Mouse (Mus musculus): ENCODE results near the gene Scrg1. TPM values are rescaled to one million over a fixed set of nuclear protein-coding genes. Genes with fewer than 3 reads are reported as not detected.
"Not testable (repeated sequence)": the region's sequence is repeated elsewhere in the genome, so short reads cannot be mapped to it uniquely, and the experiment has no call there.

Scrg1 gene
- 2.5 TPM in 1 of 2 replicates, not detected in the other for total RNA-seq (2015; ENCODE audit: low replicate concordance)
- 2.2 and 4.2 TPM in 2 replicates for total RNA-seq (2017; ENCODE audit: low replicate concordance)

DNA sequence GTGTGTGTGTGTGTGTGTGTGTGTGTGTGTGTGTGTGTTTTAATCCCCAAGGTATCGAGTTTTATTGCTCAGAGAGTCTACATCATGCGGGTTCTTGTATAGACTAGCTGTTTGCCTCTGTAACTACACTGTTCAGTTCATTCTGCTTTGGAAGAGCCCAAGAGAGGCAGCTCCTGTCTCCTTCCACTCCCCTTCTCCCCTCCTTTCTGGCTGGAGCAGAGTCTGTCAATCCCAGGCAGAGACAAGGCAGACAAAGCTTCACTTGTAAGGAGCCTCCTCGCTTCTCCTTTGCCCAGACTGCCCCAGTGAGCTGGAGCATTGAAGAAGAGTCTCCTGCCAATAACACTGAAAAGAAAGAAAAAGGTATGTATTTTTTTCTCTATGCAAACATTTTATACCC, at the start of gene Scrg1:
Scrg1 (plus strand) TSS at position 159 of the 400 bp plus-strand sequence.
- ATAC-seq (replicated peaks; ENCODE audit: low FRiP score, poor library complexity, severe bottlenecking): no peak

DNA sequence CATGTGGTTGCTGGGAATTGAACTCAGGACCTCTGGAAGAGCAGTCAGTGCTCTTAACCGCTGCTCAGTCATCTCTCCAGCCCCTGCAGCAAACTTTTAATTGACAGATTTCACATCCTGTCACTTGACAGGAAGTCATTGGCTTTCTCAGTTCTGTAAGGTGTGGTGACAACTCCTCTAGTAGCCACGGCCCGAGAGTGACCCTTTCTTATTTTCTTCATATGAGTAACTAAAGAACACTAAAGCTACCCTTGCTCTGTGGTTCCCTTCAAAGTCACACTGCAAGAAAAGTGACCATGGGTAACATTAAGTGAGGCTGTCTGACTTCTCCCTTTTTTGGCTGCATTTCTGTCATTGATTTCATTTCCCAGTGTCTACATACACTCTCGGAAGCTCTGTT, 49.4 kb upstream of the Scrg1 start:
- ATAC-seq (replicated peaks; ENCODE audit: low FRiP score, poor library complexity, severe bottlenecking): no peak

DNA sequence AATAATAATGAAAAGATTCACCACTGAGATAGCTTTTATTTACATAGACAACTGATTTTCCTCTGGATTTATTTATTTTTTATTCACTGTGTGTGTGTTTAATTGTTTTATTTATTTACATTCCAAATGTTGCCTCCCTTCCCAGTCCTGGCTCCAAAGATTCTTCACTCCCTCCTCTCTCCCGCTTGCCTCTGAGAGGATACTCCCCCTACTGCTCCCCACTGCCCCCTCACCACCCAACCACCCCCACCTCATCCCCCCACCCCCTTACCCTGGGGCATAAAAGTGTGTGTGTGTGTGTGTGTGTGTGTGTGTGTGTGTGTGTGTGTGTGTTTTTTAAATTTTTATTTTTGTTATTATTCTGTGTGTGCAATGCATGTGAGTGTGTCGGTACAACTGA, 46.4 kb upstream of the Scrg1 start:
- no peak for ATAC-seq (replicated peaks; ENCODE audit: low FRiP score, poor library complexity, severe bottlenecking)

DNA sequence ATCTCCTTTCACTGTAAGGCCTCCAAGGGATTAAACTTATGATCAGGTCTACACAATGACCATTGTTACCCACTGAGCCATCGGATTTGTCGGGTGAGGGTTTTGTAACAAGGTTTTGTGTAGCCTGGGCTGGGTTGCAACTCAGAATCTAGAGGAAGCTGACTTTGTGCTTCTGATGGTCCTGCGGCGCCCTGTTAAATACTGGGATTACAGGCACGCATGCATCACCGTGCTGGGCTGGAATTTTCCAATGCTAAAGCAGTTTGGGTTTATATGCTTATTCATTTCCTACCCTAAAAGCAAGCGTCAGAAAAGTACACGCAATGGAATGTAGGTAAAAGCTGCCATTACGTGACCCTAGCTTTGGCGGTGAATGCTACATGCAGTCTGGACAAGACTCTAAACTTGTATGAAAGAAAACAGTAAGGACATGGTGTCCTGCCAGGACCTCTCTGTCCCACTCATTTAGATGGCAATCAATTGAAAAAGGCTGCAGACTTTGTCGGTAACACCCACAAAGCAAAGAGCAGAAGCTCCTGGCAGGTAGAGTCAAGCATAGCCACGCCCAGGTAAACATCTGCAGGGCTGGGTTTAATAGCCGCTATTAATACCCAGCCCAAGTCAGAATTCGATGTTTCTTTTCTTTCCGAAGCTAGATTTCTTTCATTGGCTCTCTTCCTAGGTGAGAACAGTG, 45.8 kb upstream of the Scrg1 start:
- no peak for ATAC-seq (replicated peaks; ENCODE audit: low FRiP score, poor library complexity, severe bottlenecking)

DNA sequence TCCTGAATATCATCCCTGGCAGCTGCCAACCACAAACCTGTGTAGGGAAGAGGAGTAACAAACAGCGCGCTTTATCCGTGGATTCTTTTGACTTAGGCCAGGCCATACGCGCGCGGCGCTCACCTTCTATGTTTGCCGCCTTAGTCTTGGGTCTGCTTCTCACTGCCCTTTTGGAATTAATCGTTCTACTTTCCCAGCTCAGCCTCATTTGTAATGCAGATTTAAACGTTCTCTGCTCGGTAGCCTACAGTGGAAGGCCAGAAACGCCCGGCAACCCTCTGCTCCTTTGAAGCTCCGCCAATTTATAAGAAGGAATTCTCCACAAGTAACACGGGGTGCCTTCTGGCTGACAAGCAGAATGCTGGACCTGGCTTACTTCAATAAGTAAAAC, 45.3 kb upstream of the Scrg1 start:
- no peak for ATAC-seq (replicated peaks; ENCODE audit: low FRiP score, poor library complexity, severe bottlenecking)

DNA sequence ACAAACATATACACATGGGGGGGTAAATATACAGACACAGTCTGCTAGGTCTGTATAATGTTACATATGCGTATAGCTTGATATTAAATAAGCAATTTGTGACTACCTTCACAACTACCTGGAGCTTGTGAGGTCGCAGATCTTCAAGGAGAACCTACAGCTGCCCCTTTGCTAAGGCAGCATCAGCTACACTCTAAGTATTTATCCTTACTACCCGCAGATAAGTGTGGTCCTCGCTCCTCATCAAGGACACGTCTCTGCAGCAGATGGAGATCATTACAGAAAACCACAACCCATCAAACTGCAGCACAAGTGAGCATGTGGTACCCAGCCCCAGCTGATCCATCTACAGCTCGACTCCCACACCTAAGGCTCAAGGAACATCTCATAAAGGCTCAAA, 44.4 kb upstream of the Scrg1 start:
- no peak for ATAC-seq (replicated peaks; ENCODE audit: low FRiP score, poor library complexity, severe bottlenecking)

DNA sequence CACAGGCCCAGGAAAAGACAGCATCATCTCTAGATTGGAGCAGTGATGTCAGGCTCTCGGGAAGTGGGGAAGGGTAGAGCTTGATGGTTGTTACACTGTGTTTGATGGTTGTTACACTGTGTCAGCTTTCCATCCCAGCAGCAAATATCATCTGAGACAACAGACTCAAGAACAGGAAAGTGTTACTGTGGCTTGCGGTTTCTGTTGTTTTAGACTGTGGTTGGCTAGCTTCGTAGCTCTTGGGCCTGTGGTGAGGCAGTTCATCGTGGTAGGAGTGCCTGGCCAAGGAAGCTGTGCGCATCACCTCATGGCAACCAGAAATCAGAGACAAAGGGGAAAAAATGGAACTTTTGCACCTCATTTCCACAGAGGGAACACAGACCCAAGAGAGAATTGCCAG, 38.9 kb upstream of the Scrg1 start:
- ATAC-seq (replicated peaks; ENCODE audit: low FRiP score, poor library complexity, severe bottlenecking): no peak

DNA sequence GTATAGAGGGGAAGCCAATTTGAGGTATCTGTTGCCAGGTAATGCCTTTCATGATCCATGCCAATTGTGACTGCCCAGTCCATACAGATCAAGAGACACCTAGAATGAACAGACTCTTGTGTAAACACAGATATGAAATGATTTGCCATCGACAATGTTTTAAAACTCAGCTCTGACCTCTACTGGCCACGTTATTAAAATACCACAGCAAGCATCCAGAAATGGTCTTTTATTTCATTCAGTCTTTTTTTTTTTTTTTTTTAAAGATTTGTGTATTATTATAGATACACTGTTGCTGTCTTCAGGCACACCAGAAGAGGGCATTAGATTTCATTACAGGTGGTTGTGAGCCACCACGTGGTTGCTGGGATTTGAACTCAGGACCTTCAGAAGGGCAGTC, 29.6 kb upstream of the Scrg1 start:
- ATAC-seq (replicated peaks; ENCODE audit: low FRiP score, poor library complexity, severe bottlenecking): no peak

DNA sequence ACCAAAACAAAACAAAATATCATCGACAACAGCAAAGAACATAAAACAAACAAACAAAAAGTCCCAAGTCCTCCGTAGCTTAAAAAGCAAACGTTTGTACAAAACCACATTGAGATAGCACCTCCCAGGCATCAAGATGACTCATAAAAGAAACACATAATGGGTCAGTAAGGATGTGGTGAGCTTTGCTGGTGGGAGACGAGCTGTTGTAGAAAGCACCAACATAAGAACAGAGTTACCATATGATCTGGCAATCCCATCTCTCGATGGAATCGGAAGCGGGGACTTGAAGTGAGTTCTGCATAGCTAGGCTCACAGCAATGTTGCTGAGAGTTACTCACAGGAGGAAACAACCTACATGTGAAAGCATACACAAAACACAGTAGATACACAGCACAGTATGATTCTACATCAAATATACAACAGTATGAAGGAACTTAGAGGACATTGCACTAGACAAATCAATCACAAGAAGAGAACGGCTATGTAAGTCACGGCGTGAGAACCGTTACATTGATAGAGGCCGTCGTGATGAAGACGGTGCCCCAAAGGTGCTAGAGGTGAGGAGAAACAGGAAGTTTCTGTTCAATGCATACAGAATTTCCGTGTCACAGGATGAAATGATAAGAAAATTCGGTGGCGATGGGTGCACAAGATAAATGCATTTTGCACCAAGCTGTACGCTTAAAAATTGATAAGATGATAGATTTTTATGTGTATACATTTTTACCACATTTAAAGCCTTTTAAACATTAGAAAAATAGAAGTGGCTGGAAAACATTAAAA, 27.9 kb upstream of the Scrg1 start:
- no peak for ATAC-seq (replicated peaks; ENCODE audit: low FRiP score, poor library complexity, severe bottlenecking)

DNA sequence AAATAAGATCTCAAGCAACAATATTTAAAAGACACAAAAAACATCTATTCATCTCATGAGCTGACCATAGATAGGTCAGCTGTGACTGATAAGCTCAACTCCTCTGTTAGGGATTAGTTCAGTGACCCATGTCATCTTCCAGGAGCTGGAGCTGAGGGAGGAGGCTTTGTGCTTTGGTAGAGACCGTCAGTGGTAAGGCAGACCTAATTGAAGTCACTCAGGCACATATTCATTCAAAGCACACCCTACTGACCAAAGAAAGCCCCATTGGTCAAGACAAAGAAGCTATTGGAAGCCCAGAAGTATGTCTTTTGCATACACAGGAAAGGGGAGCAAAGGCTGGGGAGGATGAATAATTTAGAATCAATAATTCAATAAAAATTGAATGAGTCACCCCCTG, 27.2 kb upstream of the Scrg1 start:
- ATAC-seq (replicated peaks; ENCODE audit: low FRiP score, poor library complexity, severe bottlenecking): no peak

DNA sequence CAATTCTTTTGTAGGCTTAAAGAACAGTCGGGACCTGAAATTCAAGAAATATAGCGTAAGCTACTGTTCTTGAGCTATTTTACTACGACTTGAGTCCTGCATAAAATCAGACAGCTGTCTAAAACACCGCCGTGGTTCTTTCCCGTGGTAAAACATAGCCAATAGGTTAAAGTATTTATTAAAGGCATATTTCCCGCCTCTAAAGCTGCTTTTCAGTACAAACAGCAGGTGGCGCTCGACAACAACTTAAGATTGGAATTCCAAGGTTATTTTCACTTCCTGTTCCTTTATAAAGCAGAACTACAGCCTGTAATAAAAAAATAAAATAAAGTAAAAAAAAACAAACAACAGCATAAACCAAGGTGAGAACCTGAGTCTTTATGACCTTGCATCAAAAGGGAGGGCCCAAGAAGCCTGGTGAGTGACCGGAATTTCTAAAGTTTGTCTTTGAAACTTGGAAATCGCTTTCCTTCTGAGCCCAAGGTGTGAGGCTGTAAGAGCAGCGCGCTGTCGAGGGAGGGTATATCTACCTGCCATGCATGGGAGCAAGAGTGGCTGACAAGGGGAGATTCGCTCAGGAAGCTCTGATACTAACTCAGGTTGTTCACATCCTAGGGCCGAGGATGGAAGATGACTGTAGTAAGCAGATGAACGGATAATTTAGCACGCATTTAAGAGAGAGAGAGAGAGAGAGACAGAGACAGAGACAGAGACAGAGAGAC, 26.4 kb upstream of the Scrg1 start:
- ATAC-seq (replicated peaks; ENCODE audit: low FRiP score, poor library complexity, severe bottlenecking): peak; percentile 39; the same call in 1 of the 2 replicates

DNA sequence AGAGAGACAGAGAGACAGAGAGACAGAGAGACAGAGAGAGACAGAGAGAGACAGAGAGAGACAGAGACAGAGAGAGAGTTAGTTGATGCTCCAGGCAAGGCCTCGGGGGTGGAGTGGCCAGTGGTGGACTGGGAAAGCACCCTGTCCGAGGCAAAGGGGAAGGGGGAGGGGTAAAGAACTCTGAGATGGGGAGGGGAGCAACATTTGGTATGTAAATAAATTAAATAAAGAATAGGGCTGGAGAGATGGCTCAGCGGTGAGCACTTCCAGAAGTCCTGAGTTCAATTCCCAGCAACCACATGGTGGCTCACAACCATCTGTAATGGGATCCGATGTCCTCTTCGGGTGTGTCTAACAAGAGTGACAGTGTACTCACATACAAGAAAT, 25.8 kb upstream of the Scrg1 start:
- not testable (repeated sequence) for ATAC-seq (replicated peaks; ENCODE audit: low FRiP score, poor library complexity, severe bottlenecking)

DNA sequence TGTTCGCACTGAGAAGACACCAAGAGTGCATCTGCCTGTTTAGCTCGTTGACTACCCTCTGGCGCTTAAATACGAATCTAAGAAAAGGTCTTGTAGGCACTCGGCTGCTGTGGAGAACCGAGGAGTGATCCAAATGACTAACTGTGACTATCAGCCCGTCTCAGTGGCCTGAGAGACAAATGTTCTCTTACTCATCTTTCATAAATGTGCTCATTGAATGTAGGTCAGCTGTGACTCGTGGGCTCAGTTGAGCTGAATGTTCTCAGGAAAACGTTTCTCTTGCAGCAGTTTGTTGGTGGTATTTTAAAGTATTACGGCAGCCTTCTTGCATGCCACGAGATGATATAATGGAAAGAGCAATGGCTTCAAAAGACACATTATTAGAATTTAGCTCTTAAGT, 24.8 kb upstream of the Scrg1 start:
- ATAC-seq (replicated peaks; ENCODE audit: low FRiP score, poor library complexity, severe bottlenecking): no peak

DNA sequence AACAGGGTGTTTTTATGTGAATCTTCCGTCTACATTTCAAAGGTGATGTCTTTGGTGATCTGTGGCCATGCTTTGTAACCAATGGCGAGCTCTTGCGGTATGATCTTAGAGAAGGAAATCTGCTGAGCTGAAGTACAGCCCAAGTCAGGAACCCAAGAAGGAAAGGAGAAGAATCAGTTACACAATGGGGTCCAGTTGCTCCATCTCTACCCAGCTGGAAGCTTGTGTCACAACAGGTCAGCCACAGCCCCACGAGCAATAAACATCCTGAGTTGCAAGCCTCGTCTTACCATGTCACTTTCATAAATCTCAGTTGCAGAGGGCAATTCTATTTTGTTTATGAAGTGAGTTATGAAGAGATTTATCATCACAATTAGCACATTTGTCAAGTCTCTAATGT, 22.9 kb upstream of the Scrg1 start:
- no peak for ATAC-seq (replicated peaks; ENCODE audit: low FRiP score, poor library complexity, severe bottlenecking)

DNA sequence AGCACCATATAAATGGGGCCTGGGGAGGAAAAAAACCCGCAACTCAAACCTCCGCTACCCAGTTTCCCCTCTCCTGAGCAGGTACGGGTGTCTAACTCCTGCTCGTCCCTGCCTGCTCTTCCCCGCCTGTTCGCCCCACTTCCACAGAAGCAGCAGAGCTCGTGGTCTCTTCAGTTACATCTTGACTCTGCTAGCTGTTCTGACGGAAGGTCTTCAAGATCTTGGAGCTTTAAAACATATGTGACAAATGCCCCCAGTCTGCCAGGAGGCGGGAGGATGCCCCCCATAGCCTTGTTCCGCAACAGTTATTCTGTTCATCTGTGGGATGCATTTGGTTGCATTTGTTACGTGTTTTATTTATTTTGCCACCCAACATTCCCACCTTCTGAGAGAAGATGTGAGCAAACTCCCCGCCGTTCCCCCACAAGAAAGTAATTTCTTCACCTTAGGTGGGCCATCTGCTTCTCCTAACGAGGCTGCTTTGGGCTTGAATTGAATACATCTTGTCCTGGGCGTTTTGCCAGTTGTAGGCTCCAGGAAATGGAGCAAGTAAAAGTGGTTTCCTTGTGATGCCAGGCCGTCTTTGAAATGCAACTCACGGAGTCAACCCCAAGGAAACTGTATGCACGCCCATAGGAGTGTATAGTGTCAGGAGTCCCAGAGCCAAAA, 19.8 kb upstream of the Scrg1 start:
- ATAC-seq (replicated peaks; ENCODE audit: low FRiP score, poor library complexity, severe bottlenecking): no peak

DNA sequence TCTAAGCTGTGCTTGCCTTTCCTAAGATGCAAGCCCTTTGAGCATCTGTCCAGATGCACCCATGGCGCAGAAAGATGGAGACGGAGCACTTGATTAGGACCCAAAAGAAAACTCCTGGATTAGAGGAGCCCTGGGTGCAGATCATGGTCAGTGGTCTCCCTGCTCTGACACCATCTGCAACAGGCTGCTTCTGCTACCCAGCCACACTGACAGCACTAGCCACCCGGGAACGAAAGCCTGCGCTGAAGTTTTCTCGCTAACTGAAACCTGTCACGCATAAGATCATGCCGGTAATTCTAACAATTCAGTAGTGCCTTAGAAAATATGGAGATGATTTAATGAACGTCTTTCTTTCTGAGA, 19.3 kb upstream of the Scrg1 start:
- ATAC-seq (replicated peaks; ENCODE audit: low FRiP score, poor library complexity, severe bottlenecking): no peak

DNA sequence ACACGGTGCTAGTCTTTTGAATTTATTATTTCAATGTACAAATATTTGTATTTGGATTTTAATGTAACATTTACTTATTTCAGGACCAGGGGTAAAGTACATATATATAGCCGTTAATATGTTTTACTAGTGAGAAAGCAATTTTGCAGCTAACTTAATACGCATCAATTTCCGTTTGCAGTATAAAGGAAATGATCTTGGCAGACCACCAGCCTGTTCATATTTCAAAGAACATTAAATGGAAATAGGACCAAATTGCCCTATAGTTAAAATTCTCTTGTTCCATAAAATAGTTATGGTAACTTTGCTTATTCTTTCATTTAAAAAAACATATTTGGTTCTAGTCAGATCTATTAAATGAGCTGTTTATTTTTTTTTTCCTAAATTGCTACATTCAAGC, 14.6 kb upstream of the Scrg1 start:
- no peak for ATAC-seq (replicated peaks; ENCODE audit: low FRiP score, poor library complexity, severe bottlenecking)

DNA sequence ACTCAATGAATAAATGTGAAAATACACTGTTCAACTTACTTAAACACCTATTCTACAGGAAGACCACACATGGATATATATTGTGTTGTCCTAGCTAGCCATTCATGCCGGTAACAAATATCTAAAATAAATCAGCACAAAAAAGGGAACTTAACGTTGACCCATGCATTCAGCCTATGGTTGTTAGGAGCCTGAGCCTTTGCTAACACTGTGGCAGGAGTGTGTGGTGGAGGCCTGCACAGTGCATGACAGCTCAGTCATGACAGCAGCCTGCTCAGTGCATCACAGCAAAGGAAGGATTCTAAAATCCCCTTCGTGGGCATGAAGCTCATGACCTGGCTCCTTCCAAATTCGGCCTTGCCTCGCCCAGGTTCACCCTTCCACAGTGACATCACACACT, 14.2 kb upstream of the Scrg1 start:
- ATAC-seq (replicated peaks; ENCODE audit: low FRiP score, poor library complexity, severe bottlenecking): no peak

DNA sequence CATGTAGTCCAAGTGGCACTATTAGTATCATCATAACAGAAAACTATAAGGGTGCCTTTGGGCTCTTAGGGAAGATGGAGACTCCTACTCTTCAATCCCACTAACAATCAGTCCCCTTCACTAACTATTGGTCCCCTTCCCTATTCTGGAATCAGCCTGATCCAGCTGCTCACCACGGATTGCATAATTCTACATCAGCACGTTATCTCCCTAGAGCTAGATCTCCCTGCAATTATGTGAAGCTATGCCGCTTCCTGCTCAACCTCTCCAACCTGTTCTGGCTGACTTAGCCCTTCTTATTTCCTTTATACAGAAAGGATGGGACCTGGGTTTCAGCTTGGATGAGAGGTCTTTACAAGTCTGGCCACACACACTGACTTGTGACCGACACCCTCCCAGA, 12.4 kb upstream of the Scrg1 start:
- no peak for ATAC-seq (replicated peaks; ENCODE audit: low FRiP score, poor library complexity, severe bottlenecking)

DNA sequence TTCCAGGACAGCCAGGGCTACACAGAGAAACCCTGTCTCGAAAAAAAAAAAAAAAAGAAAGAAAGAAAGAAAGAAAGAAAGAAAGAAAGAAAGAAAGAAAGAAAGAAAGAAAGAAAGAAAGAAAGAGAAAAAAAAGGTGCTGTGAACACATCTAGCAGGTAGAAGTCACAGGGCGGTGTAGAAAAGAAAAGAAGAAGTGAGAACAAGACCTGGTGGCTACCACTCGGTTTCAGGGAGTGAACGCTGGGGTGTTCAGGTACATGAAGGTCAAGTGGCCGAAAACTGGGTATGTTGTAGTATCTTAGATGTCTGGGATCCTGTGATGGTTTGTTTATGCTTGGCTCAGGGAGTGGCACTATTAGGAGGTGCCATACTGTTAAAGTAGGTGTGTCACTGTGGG, 9.8 kb upstream of the Scrg1 start:
- ATAC-seq (replicated peaks; ENCODE audit: low FRiP score, poor library complexity, severe bottlenecking): not testable (repeated sequence)
